ENCODE assay signal across 8 mouse cellular contexts in the genomic region with DNA sequence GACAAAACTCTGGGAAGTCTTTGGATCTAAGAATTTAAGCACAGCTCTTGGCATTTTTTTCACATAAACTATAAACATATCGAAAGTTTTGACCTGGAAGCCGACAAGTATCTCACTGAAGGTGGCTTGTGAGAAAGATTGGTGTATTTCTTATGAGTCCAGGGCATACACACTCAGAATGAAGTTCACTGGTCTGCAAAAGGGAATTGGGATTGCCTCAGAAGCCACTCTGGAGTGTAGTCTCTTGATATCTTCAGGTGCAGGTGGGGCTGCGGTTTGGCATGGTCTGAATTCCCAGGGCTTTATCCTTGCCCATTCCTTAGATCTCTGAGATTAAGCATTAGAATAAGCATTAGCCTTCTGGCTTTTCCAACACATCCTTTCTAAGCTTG. TPM values are rescaled to one million over a fixed set of nuclear protein-coding genes. Genes with fewer than 3 reads are reported as not detected.
A peak's percentile ranks its signal among the peaks of the same experiment; 100 is the strongest.
DNase-seq lines count a peak whose midpoint lies in the region; ATAC-seq lines count a peak whose summit lies in the region.

No protein-coding gene starts in this region.

- peak overlapping the region; percentile 46 for H3K4me2 ChIP-seq in kidney, embryonic 15.5 days
- H3K4me2 ChIP-seq in embryonic facial prominence, embryonic 13.5 days = peak overlapping the region; percentile 35
- H3K4me2 ChIP-seq in hindbrain, embryonic 14.5 days (replicated peaks) = peak overlapping the region; percentile 42
- H3K4me2 ChIP-seq in midbrain, embryonic 16.5 days (ENCODE audit: low read length) = peak overlapping the region; percentile 43

- H3K9me3 ChIP-seq in kidney, embryonic 15.5 days (replicated peaks) = no peaks in the 10 kb centered on the region
- no peaks in the 10 kb centered on the region for H3K9me3 ChIP-seq in embryonic facial prominence, embryonic 13.5 days
- no peaks in the 10 kb centered on the region for H3K9me3 ChIP-seq in hindbrain, embryonic 14.5 days (ENCODE audit: control insufficient read depth, low read length)
- no peaks in the 10 kb centered on the region for H3K9me3 ChIP-seq in midbrain, embryonic 16.5 days (replicated peaks; ENCODE audit: control insufficient read depth, low read length, poor library complexity, severe bottlenecking)

- 0 out of 2 replicates have a peak overlapping the region, but pooled peaks have one; percentile 59 for H3K4me3 ChIP-seq in kidney, embryonic 15.5 days (replicated peaks)
- no peak overlapping the region; the same call in 1 of the 2 replicates for H3K4me3 ChIP-seq in embryonic facial prominence, embryonic 13.5 days
- H3K4me3 ChIP-seq in hindbrain, embryonic 14.5 days (replicated peaks; ENCODE audit: low read length) = peak overlapping the region; percentile 57
- H3K4me3 ChIP-seq in midbrain, embryonic 16.5 days (ENCODE audit: low read depth, low read length) = peak overlapping the region; percentile 6; the same call in 1 of the 2 replicates

- 29% methylated on average over 3 of the region's 3 CpGs for WGBS in kidney, embryonic 15.5 days
- WGBS in embryonic facial prominence, embryonic 13.5 days = 32% methylated on average over 3 of the region's 3 CpGs
- 37% methylated on average over 3 of the region's 3 CpGs for WGBS in hindbrain, embryonic 14.5 days
- 28% methylated on average over 3 of the region's 3 CpGs for WGBS in midbrain, embryonic 16.5 days

- no peaks in the 10 kb centered on the region for H3K4me1 ChIP-seq in kidney, embryonic 15.5 days
- H3K4me1 ChIP-seq in embryonic facial prominence, embryonic 13.5 days = no peaks in the 10 kb centered on the region
- H3K4me1 ChIP-seq in hindbrain, embryonic 14.5 days (replicated peaks; ENCODE audit: control insufficient read depth, insufficient read depth, low read length) = peaks cover 6% of the 10 kb centered on the region; the same call in 1 of the 2 replicates
- H3K4me1 ChIP-seq in midbrain, embryonic 16.5 days (ENCODE audit: control insufficient read depth, insufficient read depth, low read length) = peaks cover 4% of the 10 kb centered on the region; the same call in 1 of the 2 replicates

- H3K27ac ChIP-seq in kidney, embryonic 15.5 days = no peak overlapping the region
- H3K27ac ChIP-seq in embryonic facial prominence, embryonic 13.5 days = no peak overlapping the region
- no peak overlapping the region for H3K27ac ChIP-seq in hindbrain, embryonic 14.5 days
- no peak overlapping the region for H3K27ac ChIP-seq in midbrain, embryonic 16.5 days (ENCODE audit: low read length)

- ATAC-seq in kidney, embryonic 15.5 days (replicated peaks; ENCODE audit: low FRiP score) = no peak
- ATAC-seq in embryonic facial prominence, embryonic 13.5 days (ENCODE audit: insufficient number of reproducible peaks, insufficient read depth, low FRiP score, low TSS enrichment, low read depth) = no peak
- no peak; the same call in 1 of the 2 replicates for ATAC-seq in hindbrain, embryonic 14.5 days (ENCODE audit: low FRiP score)
- no peak; the same call in 1 of the 2 replicates for ATAC-seq in midbrain, embryonic 16.5 days

- no peaks in the 10 kb centered on the region for H3K36me3 ChIP-seq in kidney, embryonic 15.5 days
- H3K36me3 ChIP-seq in embryonic facial prominence, embryonic 13.5 days = no peaks in the 10 kb centered on the region
- no peaks in the 10 kb centered on the region for H3K36me3 ChIP-seq in hindbrain, embryonic 14.5 days (replicated peaks; ENCODE audit: control insufficient read depth, insufficient read depth)
- H3K36me3 ChIP-seq in midbrain, embryonic 16.5 days (ENCODE audit: control insufficient read depth, insufficient read depth, low read length) = no peaks in the 10 kb centered on the region

- 0 out of 2 replicates have a peak, but pooled peaks cover 3% of the 10 kb centered on the region for H3K27me3 ChIP-seq in kidney, embryonic 15.5 days
- no peaks in the 10 kb centered on the region for H3K27me3 ChIP-seq in embryonic facial prominence, embryonic 13.5 days
- H3K27me3 ChIP-seq in hindbrain, embryonic 14.5 days (ENCODE audit: control insufficient read depth, insufficient read depth, low read length) = no peaks in the 10 kb centered on the region
- H3K27me3 ChIP-seq in midbrain, embryonic 16.5 days (ENCODE audit: control insufficient read depth, insufficient read depth, low read depth, low read length) = no peaks in the 10 kb centered on the region

- intact Hi-C loops in left cerebral cortex, postnatal 10 days (cut with DNase I) = loop anchor here (5.0 kb wide), 1 partner anchor 131 kb away; the partner anchor contains the start of genes F8 and Fundc2

- H3K9ac ChIP-seq in kidney, embryonic 15.5 days = no peak overlapping the region
- no peak overlapping the region for H3K9ac ChIP-seq in embryonic facial prominence, embryonic 13.5 days
- H3K9ac ChIP-seq in hindbrain, embryonic 14.5 days = no peak overlapping the region
- no peak overlapping the region for H3K9ac ChIP-seq in midbrain, embryonic 16.5 days (ENCODE audit: low read depth, low read length)

- DNase-seq in kidney, postnatal 25 days = no peak
- no peak for DNase-seq in hindbrain, embryonic 14.5 days (ENCODE audit: low spot score)
- no peak for DNase-seq in left cerebral cortex, postnatal 10 days (ENCODE audit: extremely low spot score in 1 of 2, low spot score in 2 of 2)
- DNase-seq in lung, postnatal 4 days = no peak
- DNase-seq in right cerebral cortex, postnatal 4 days = no peak

RNA-seq across cellular contexts. Expression of gene Vbp1, which starts 0.3 kb away (rescaled TPM):
- 173 and 195 TPM in 2 replicates for polyA plus RNA-seq in kidney, embryonic 15.5 days (2015; fragmentation: Nextera tagmentation; extraction: Ambion mirVana)
- 152 and 156 TPM in 2 replicates for polyA plus RNA-seq in embryonic facial prominence, embryonic 13.5 days (2015; fragmentation: Nextera tagmentation; extraction: Ambion mirVana)
- polyA plus RNA-seq in hindbrain, embryonic 14.5 days (2014; fragmentation: Nextera tagmentation; extraction: Ambion mirVana) = 340 and 346 TPM in 2 replicates
- polyA plus RNA-seq in midbrain, embryonic 16.5 days (2015; fragmentation: Nextera tagmentation; extraction: Ambion mirVana) = 329 and 334 TPM in 2 replicates
- 10 to 100 TPM; 81.0 to 88.6 TPM for total RNA-seq in left cerebral cortex, postnatal 10 days (2021)
